Mouse (Mus musculus): Measurements from ENCODE around the gene Trit1. TPM values are rescaled to one million over a fixed set of nuclear protein-coding genes. Genes with fewer than 3 reads are reported as not detected.

Gene Trit1
- polyA plus RNA-seq (2012; fragmentation: generic; extraction: Trizol), result 1 to 10 TPM; 1.3 to 7.9 TPM

DNA sequence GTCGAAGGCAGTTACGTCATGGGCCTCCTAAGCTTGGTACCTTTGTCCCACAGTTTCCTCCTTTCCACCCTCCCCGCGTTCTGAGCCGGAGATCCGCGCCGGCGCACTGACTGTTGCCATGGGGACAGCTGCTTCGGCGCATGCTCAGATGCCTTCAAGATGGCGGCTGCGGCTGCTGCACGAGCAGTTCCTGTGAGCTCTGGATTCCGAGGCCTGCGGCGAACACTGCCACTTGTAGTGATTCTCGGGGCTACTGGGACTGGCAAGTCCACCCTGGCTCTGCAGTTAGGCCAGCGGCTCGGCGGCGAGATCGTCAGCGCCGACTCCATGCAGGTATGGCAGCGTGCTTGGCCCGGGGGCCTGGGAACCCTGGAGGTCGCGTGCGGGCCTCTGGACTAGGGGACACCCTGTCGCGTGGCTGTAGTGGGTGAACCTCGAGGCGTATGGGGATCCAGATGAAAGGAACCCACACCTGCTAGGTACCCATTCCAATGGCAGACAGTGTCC lies at the start of gene Trit1:
TSS of gene Trit1 (plus strand) at position 147 of the 507 bp plus-strand sequence.

DNA sequence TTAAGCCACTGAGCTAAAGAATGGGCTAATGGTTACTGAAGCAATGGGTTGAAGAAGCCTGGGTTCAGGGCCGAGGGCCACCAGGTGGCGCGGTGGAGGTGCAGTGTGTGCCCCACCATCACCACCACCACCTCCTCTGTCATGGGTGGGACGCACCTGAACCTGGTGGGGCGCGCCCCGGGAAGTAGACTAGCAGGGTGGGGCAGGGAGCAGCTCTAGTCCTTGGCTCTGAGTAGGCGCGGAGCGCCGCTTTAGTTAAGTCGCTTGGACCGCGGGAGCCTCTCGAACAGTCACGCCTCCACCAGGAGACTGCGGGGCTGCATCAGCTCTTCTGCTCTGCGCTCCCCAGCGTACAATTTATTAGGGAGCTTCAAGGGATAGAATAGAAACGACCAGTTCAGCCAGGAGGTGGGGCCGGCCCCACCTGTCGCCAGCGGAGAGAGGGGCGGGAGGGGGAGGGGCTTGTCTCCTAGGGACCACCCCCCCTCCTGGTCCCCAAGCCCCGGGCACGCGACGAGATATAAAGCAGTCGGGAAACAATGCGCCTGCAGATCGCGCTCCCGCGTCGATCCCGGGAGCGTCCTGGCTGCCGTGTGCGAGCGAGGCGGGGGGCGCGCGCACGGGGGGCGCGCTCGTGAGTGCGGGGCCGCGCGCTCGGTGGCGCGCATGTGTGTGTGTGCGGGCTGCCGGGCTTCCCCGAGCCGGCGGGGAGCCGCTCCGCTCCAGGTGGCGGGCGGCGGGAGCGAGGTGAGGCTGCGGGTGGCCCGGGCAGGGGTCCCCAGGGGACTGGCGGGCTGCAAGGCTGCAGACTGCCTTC lies 20.8 kb upstream of the Trit1 start, which contains the start of gene Mycl:
TSS of gene Mycl (plus strand) at position 249 of the 817 bp plus-strand sequence.

Other genes with a start within 250 kb of the Trit1 start
- 10 to 100 TPM; 12.7 to 54.2 TPM for gene Ppt1, start 180.4 kb upstream of the Trit1 start, polyA plus RNA-seq (2012; fragmentation: generic; extraction: Trizol)
- gene Cap1, start 130.5 kb upstream of the Trit1 start, polyA plus RNA-seq (2012; fragmentation: generic; extraction: Trizol), result 100 to 1,000 TPM in 1 of 2 experiments, 10 to 100 TPM in 1; 61.7 to 195 TPM
- under 1 TPM in 1 of 2 experiments, not detected in 1; 0.02 TPM for gene Mfsd2a, start 55.4 kb upstream of the Trit1 start, polyA plus RNA-seq (2012; fragmentation: generic; extraction: Trizol)
- under 1 TPM; 0.17 to 0.43 TPM for gene Mycl, start 20.9 kb upstream of the Trit1 start, polyA plus RNA-seq (2012; fragmentation: generic; extraction: Trizol)
- gene Bmp8b, start 88.6 kb downstream of the Trit1 start, polyA plus RNA-seq (2012; fragmentation: generic; extraction: Trizol), result under 1 TPM in 1 of 2 experiments, not detected in 1; 0.02 TPM
- gene Oxct2b, start 99.7 kb downstream of the Trit1 start, polyA plus RNA-seq (2012; fragmentation: generic; extraction: Trizol), result not detected
- 10 to 100 TPM; 54.0 to 69.1 TPM for gene Ppie, start 123.4 kb downstream of the Trit1 start, polyA plus RNA-seq (2012; fragmentation: generic; extraction: Trizol)
- gene Hpcal4, start 166.6 kb downstream of the Trit1 start, polyA plus RNA-seq (2012; fragmentation: generic; extraction: Trizol), result not detected
- not detected for gene Nt5c1a, start 184.9 kb downstream of the Trit1 start, polyA plus RNA-seq (2012; fragmentation: generic; extraction: Trizol)
- gene Heyl, start 217.0 kb downstream of the Trit1 start, polyA plus RNA-seq (2012; fragmentation: generic; extraction: Trizol), result under 1 TPM in 1 of 2 experiments, not detected in 1; 0.01 TPM
- 100 to 1,000 TPM in 1 of 2 experiments, 10 to 100 TPM in 1; 87.7 to 112 TPM for gene Pabpc4, start 245.8 kb downstream of the Trit1 start, polyA plus RNA-seq (2012; fragmentation: generic; extraction: Trizol)